11 mouse cellular contexts compared by ENCODE assay signal in the genomic region with DNA sequence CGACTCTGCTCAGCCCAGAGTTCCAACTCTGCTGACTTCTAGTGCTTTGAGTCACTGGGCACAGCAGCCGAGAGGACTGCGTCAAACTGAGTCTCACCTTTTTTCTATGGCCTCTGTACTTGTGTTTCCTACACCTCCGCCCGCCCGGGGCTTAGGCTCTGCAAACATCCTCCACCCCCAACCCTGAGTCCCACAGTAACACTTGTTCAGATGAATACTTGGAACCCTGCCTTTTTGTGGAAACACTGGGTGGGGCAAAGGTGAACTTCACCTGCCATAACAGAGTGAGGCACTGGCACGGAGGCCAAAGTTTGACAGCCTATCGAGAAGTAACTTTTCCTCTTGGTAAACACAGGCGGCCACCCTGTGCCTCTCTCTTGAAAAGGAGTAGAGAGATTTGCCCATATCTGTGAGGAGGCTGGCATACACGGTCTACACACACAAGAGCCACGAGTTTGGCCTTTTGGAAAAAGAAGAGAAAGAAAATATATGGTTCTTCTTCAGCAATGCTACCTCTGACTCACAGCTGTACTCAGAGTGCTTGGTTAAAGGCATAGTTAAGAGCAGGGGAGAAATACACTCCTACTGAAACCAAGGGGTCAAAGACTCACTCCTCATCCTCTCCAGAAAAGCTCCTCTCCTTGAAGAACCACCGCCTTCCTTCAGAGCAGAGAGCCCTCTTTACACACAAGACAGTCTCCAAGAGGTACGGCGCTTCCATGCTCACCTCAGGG.
DNase-seq lines count a peak whose midpoint lies in the region; ATAC-seq and TF ChIP-seq lines count a peak whose summit lies in the region.
"Had no signal": no experiment of that assay in that cellular context is flagged by ENCODE, and none has a peak within 500 bp of the region (broad histone marks: within the 10 kb centered on the region; RNA-seq: fewer than 3 reads in every experiment).

No protein-coding gene starts in this region.

- WGBS in liver, postnatal 0 days (ENCODE audit: insufficient replicate concordance) = 57% methylated on average over 14 of the region's 14 CpGs
- WGBS in stomach, postnatal 0 days = 55% methylated on average over 14 of the region's 14 CpGs
- 90% methylated on average over 14 of the region's 14 CpGs for WGBS in hindbrain, embryonic 13.5 days

- H3K36me3 ChIP-seq in liver, postnatal 0 days (replicated peaks; ENCODE audit: insufficient read depth, low read length) = no peaks in the 10 kb centered on the region
- no peaks in the 10 kb centered on the region for H3K36me3 ChIP-seq in stomach, postnatal 0 days (ENCODE audit: control insufficient read depth, insufficient read depth, low read length)
- H3K36me3 ChIP-seq in hindbrain, embryonic 13.5 days = no peaks in the 10 kb centered on the region
- H3K36me3 ChIP-seq: hindbrain, embryonic 12.5 days had no signal

- peaks cover 9% of the 10 kb centered on the region for H3K4me1 ChIP-seq in liver, postnatal 0 days (ENCODE audit: insufficient read depth)
- no peaks in the 10 kb centered on the region; the same call in 1 of the 2 replicates for H3K4me1 ChIP-seq in stomach, postnatal 0 days (replicated peaks; ENCODE audit: control insufficient read depth, insufficient read depth)
- no peaks in the 10 kb centered on the region for H3K4me1 ChIP-seq in hindbrain, embryonic 13.5 days (replicated peaks)
- H3K4me1 ChIP-seq: hindbrain, embryonic 12.5 days had no signal

- no peak for TF ChIP-seq CTCF in left cerebral cortex, adult 2 months (IDR thresholded peaks at IDR 0.05)
- TF ChIP-seq CTCF in liver, postnatal 0 days (IDR thresholded peaks at IDR 0.05; ENCODE audit: low read depth) = no peak
- TF ChIP-seq CTCF in stomach, postnatal 0 days (IDR thresholded peaks at IDR 0.05; ENCODE audit: low read depth) = no peak

- H3K4me3 ChIP-seq in left cerebral cortex, adult 2 months = no peak overlapping the region
- H3K4me3 ChIP-seq in liver, postnatal 0 days (ENCODE audit: low read depth, low read length) = peak overlapping the region; percentile 9; the same call in 1 of the 2 replicates
- peak overlapping the region; percentile 14; the same call in 1 of the 2 replicates for H3K4me3 ChIP-seq in stomach, postnatal 0 days (ENCODE audit: low read depth, low read length)
- H3K4me3 ChIP-seq in hindbrain, embryonic 13.5 days = no peak overlapping the region
- H3K4me3 ChIP-seq: erythroblast, embryonic 14.5 days; hindbrain, embryonic 12.5 days had no signal

- intact Hi-C loops in left cerebral cortex, adult 2 months (cut with DNase I) = no loop called here

- no peak for DNase-seq in left cerebral cortex, adult 2 months (ENCODE audit: extremely low spot score in 1 of 2, low spot score in 2 of 2)
- no peak for DNase-seq in left cerebral cortex, adult 9 months (ENCODE audit: low spot score in 2 of 2)
- DNase-seq in liver, postnatal 0 days = peak; percentile 48
- DNase-seq in stomach, postnatal 0 days (ENCODE audit: low spot score) = peak; percentile 88
- no peak for DNase-seq in ovary, postnatal 14 days (ENCODE audit: low spot score)
- DNase-seq in retina, embryonic 14.5 days (ENCODE audit: low spot score) = no peak

- no peaks in the 10 kb centered on the region for H3K9me3 ChIP-seq in liver, postnatal 0 days (ENCODE audit: low read length)
- H3K9me3 ChIP-seq in stomach, postnatal 0 days (ENCODE audit: control insufficient read depth, low read length) = no peaks in the 10 kb centered on the region
- no peaks in the 10 kb centered on the region for H3K9me3 ChIP-seq in hindbrain, embryonic 13.5 days
- H3K9me3 ChIP-seq: hindbrain, embryonic 12.5 days had no signal

- H3K27me3 ChIP-seq in liver, postnatal 0 days (ENCODE audit: insufficient read depth, low read length) = no peaks in the 10 kb centered on the region
- H3K27me3 ChIP-seq in stomach, postnatal 0 days (ENCODE audit: control insufficient read depth, insufficient read depth, low read length) = no peaks in the 10 kb centered on the region
- H3K27me3 ChIP-seq in hindbrain, embryonic 13.5 days = no peaks in the 10 kb centered on the region
- H3K27me3 ChIP-seq: hindbrain, embryonic 12.5 days; Patski had no signal

- H3K4me2 ChIP-seq in liver, postnatal 0 days (ENCODE audit: low read depth, low read length) = peak overlapping the region; percentile 60
- peak overlapping the region; percentile 36 for H3K4me2 ChIP-seq in stomach, postnatal 0 days (replicated peaks; ENCODE audit: low read depth)
- no peak overlapping the region for H3K4me2 ChIP-seq in hindbrain, embryonic 13.5 days
- H3K4me2 ChIP-seq: hindbrain, embryonic 12.5 days had no signal

- H3K9ac ChIP-seq in liver, postnatal 0 days (replicated peaks) = 0 out of 2 replicates have a peak overlapping the region, but pooled peaks have one; percentile 36
- no peak overlapping the region for H3K9ac ChIP-seq in stomach, postnatal 0 days (ENCODE audit: low read length)
- no peak overlapping the region for H3K9ac ChIP-seq in hindbrain, embryonic 13.5 days
- H3K9ac ChIP-seq: hindbrain, embryonic 12.5 days had no signal

- peak; percentile 26 for ATAC-seq in inflammation-experienced regulatory T-cells, adult 6 months
- peak; percentile 90 for ATAC-seq in liver, postnatal 0 days
- ATAC-seq in stomach, postnatal 0 days (ENCODE audit: low FRiP score, low TSS enrichment) = peak; percentile 94
- ATAC-seq in hindbrain, embryonic 13.5 days (ENCODE audit: low FRiP score) = no peak
- ATAC-seq: Patski had no signal

- no peak for TF ChIP-seq EP300 in liver, postnatal 0 days (IDR thresholded peaks at IDR 0.05; ENCODE audit: low read depth)
- no peak for TF ChIP-seq EP300 in stomach, postnatal 0 days (optimal IDR thresholded peaks at IDR 0.05)

- H3K27ac ChIP-seq in left cerebral cortex, adult 2 months = 0 out of 2 replicates have a peak overlapping the region, but pooled peaks have one; percentile 24
- H3K27ac ChIP-seq in liver, postnatal 0 days (ENCODE audit: low read depth) = peak overlapping the region; percentile 59
- H3K27ac ChIP-seq in stomach, postnatal 0 days (replicated peaks) = peak overlapping the region; percentile 92
- no peak overlapping the region for H3K27ac ChIP-seq in hindbrain, embryonic 13.5 days
- H3K27ac ChIP-seq: hindbrain, embryonic 12.5 days had no signal

Comparison
In these comparisons a context has a peak if more than half of its experiments do, and no peak if none do; other contexts are left out.
1. DNase-seq: peak in liver, postnatal 0 days (single experiment) and stomach, postnatal 0 days (single experiment); none in left cerebral cortex, adult 2 months (0 of 2), left cerebral cortex, adult 9 months (0 of 2), ovary, postnatal 14 days (single experiment) and retina, embryonic 14.5 days (single experiment).
2. H3K4me3 ChIP-seq: peak in liver, postnatal 0 days (single experiment) and stomach, postnatal 0 days (single experiment); none in left cerebral cortex, adult 2 months (single experiment) and hindbrain, embryonic 13.5 days (single experiment).